Mouse (Mus musculus): ENCODE data around the gene BC100530. TPM values are rescaled to one million over a fixed set of nuclear protein-coding genes. Genes with fewer than 3 reads are reported as not detected.
"Not testable (repeated sequence)": the region's sequence is repeated elsewhere in the genome, so short reads cannot be mapped to it uniquely, and the experiment has no call there.

The BC100530 gene
- 0.38 TPM in 1 of 2 replicates, not detected in the other for polyA plus RNA-seq (2016; fragmentation: Nextera tagmentation; extraction: Ambion mirVana)

DNA sequence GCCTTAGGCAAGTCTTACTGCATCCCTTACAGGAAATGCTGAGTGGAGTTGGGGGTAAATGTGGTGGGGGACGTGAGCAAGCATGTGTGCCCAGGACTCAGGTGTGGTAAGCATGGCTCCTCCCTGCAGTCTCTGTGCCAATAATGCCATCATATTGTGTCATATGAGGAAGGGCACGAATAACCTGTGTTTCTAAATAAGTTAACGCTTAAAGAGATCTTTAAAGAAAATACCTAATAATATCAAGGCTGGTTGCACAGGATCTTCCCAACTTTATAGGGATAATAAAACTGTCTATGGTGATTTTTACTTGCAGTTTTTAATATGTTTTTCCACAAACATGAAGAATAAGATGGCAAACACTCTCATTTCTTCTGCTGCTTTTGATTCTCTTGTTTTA lies at the start of gene BC100530:
Gene BC100530, minus strand, starts transcription at position 101 of the 400 bp plus-strand sequence.
- not testable (repeated sequence) for H3K27me3 ChIP-seq (ENCODE audit: low read depth, poor library complexity, severe bottlenecking); H3K36me3 ChIP-seq; H3K4me1 ChIP-seq; H3K9me3 ChIP-seq (replicated peaks); DNase-seq (ENCODE audit: low spot score); H3K4me3 ChIP-seq; H3K27ac ChIP-seq
- 92% methylated on average over 3 of the region's 3 CpGs for WGBS

DNA sequence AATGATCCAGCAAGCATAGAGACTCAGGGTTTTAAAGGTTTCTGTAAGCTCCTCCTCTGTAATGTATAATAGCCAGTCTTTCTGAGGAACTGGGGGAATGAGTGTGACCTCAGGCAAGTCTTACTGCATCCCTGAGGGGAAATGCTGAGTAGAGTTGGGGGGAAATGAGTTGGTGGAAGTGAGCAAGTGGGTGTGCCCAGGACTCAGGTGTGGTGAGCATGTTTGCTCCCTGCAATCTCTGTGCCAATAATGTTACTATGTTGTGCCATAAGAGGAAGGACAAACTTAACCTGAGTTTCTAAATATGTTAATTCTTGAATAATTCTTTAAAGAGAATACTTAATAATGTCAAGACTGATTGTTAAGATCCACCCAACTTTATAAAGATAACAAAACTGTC lies 40.8 kb upstream of the BC100530 start, which contains the start of gene Stfa2:
Gene Stfa2, minus strand, starts transcription at position 101 of the 400 bp plus-strand sequence.
- no peak within 1 kb of the TSS for H3K27ac ChIP-seq
- no peaks in the 10 kb centered on the region for H3K27me3 ChIP-seq (ENCODE audit: low read depth, poor library complexity, severe bottlenecking)
- no peaks in the 10 kb centered on the region for H3K4me1 ChIP-seq
- H3K36me3 ChIP-seq = no peaks in the 10 kb centered on the region
- DNase-seq (ENCODE audit: low spot score) = no peak
- H3K4me3 ChIP-seq = no peak within 1 kb of the TSS
- H3K9me3 ChIP-seq (replicated peaks) = no peaks in the 10 kb centered on the region

DNA sequence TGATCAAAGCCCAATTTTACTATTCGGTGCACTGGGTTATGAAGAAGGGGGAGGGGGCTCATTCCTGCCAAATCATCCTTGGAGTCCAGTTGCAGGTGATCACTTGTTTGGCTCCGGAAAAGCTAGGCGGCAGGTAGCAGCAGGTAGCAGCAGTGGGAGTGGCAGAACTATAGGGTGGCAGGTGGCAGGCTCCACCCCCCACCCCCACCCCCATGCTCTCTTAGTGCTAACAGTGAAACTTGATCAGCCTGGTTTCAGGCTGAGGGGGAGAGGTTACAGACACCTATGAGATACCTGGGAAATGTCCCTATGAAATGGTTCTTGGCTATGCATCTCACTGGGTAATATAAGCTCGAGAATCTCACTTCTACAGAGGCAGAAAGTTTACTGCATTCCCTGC lies 21.5 kb upstream of the BC100530 start:
- no peaks in the 10 kb centered on the region for H3K4me1 ChIP-seq
- no peaks in the 10 kb centered on the region for H3K9me3 ChIP-seq (replicated peaks)
- no peaks in the 10 kb centered on the region for H3K27me3 ChIP-seq (ENCODE audit: low read depth, poor library complexity, severe bottlenecking)
- H3K4me3 ChIP-seq = no peak overlapping the region
- WGBS = 21% methylated on average over 4 of the region's 4 CpGs
- no peaks in the 10 kb centered on the region for H3K36me3 ChIP-seq
- H3K27ac ChIP-seq = no peak overlapping the region
- DNase-seq (ENCODE audit: low spot score) = peak; percentile 29

DNA sequence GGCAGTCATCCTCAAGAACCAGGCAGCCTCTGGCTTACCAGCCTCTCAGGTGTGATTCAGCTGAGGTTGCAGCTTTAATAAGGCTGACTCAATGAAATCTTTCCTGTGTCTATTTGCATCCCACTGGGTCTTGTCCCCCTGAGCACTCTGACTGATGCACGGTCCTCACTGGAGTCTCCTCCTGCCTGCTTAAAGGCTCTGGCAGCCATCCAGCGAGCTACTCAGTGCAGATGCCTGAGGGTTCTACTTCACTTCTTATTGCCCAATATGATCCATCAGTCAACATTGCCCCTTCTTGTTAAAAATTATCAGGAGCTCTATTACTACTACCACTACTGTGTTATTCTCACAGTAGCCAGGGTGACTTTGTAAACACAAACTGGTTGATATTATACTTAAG lies 30.4 kb downstream of the BC100530 start:
- no peak overlapping the region for H3K27ac ChIP-seq
- no peaks in the 10 kb centered on the region for H3K9me3 ChIP-seq (replicated peaks)
- no peak for DNase-seq (ENCODE audit: low spot score)
- H3K36me3 ChIP-seq = no peaks in the 10 kb centered on the region
- no peak overlapping the region for H3K4me3 ChIP-seq
- H3K4me1 ChIP-seq = no peaks in the 10 kb centered on the region
- no peaks in the 10 kb centered on the region for H3K27me3 ChIP-seq (ENCODE audit: low read depth, poor library complexity, severe bottlenecking)
- WGBS = 81% methylated on average over 2 of the region's 2 CpGs

DNA sequence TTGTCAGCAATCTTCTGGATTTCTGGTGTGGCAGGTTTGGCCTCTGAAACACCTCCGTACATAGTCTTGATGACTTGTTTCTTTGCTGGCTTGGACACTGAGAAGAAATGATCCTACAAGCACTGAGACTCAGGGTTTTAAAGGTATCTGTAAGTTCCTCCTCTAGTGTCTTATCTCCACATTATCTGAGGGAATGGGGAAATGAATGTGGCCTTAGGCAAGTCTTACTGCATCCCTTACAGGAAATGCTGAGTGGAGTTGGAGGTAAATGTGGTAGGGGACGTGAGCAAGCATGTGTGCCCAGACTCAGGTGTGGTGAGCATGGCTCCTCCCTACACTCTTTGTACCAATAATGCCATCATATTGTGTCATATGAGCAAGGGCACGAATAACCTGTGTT lies 33.3 kb downstream of the BC100530 start, which contains the start of gene BC117090:
Gene BC117090, minus strand, starts transcription at position 101 of the 400 bp plus-strand sequence.
- Histone ChIP-seq H3K4me3 (no peak within 1 kb of the TSS), H3K4me1 (no peaks in the 10 kb centered on the region), H3K9me3 (replicated peaks) (no peaks in the 10 kb centered on the region), H3K36me3 (no peaks in the 10 kb centered on the region), H3K27ac (no peak within 1 kb of the TSS), H3K27me3 (ENCODE audit: low read depth, poor library complexity, severe bottlenecking) (no peaks in the 10 kb centered on the region)
- 83% methylated on average over 3 of the region's 3 CpGs for WGBS
- DNase-seq (ENCODE audit: low spot score) = no peak

DNA sequence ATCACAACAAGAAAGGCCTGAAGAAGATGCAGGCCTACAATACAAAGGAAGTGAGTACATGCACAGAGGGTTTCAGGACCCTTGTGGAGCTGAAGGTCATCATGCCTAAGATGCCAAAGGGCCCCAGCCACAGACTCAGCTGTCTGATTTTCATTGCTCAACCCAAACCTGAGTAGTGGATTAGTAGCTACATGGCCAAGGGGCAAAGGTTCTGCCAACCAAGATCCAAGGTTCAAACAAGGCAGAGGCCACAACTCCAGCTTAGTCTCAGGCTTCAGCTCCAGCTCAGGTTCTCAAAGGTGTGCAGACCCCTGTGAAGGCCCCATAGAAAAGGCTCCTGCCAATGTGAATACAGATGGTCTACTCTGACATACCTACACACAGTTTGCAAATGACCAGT lies 48.3 kb downstream of the BC100530 start:
- DNase-seq (ENCODE audit: low spot score) = no peak
- H3K36me3 ChIP-seq = no peaks in the 10 kb centered on the region
- H3K4me3 ChIP-seq = no peak overlapping the region
- H3K27me3 ChIP-seq (ENCODE audit: low read depth, poor library complexity, severe bottlenecking) = no peaks in the 10 kb centered on the region
- no peaks in the 10 kb centered on the region for H3K4me1 ChIP-seq
- no peak overlapping the region for H3K27ac ChIP-seq
- H3K9me3 ChIP-seq (replicated peaks) = no peaks in the 10 kb centered on the region

DNA sequence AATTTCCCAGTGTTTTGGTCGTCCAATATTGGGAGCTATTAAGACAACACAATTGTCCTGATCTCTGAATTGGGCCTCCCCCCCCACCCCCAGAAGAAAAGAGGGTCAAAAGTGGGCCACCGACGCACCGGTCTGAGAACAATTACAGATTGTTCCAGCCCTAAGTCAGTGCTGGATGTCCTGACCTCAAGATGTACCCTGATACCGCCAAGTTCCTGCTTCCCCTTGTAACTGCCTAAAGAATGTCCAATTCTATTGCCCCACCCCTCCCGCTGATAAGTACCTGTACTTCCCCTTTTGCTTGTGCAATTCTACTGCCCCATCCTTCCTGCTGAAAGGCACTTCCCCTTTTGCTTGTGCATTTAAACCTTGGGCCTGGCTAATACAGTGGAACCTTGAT lies 51.4 kb downstream of the BC100530 start:
- not testable (repeated sequence) for H3K36me3 ChIP-seq; H3K4me3 ChIP-seq; H3K9me3 ChIP-seq (replicated peaks); DNase-seq (ENCODE audit: low spot score); H3K4me1 ChIP-seq; H3K27ac ChIP-seq; H3K27me3 ChIP-seq (ENCODE audit: low read depth, poor library complexity, severe bottlenecking)
- 84% methylated on average over 6 of the region's 6 CpGs for WGBS

Other genes with a start within 250 kb of the BC100530 start
- 0.13 TPM in 1 of 2 replicates, not detected in the other for gene Csta1, start 236.5 kb downstream of the BC100530 start, polyA plus RNA-seq (2016; fragmentation: Nextera tagmentation; extraction: Ambion mirVana)
- gene Stfa2l1, start 210.9 kb downstream of the BC100530 start, polyA plus RNA-seq (2016; fragmentation: Nextera tagmentation; extraction: Ambion mirVana) = not detected in 2 replicates
- gene Gm5483, start 183.5 kb downstream of the BC100530 start, polyA plus RNA-seq (2016; fragmentation: Nextera tagmentation; extraction: Ambion mirVana) = not detected in 2 replicates
- gene Gm5416, start 157.3 kb downstream of the BC100530 start, polyA plus RNA-seq (2016; fragmentation: Nextera tagmentation; extraction: Ambion mirVana) = not detected in 2 replicates
- gene 2010005H15Rik, start 146.3 kb downstream of the BC100530 start, polyA plus RNA-seq (2016; fragmentation: Nextera tagmentation; extraction: Ambion mirVana) = 0.49 TPM in 1 of 2 replicates, not detected in the other
- 0.35 and 1.7 TPM in 2 replicates for gene Stfa1, start 90.8 kb downstream of the BC100530 start, polyA plus RNA-seq (2016; fragmentation: Nextera tagmentation; extraction: Ambion mirVana)
- not detected in 2 replicates for gene BC117090, start 33.4 kb downstream of the BC100530 start, polyA plus RNA-seq (2016; fragmentation: Nextera tagmentation; extraction: Ambion mirVana)
- gene Stfa2, start 40.7 kb upstream of the BC100530 start, polyA plus RNA-seq (2016; fragmentation: Nextera tagmentation; extraction: Ambion mirVana) = not detected in 2 replicates
- not detected in 2 replicates for gene Stfa3, start 87.6 kb upstream of the BC100530 start, polyA plus RNA-seq (2016; fragmentation: Nextera tagmentation; extraction: Ambion mirVana)
- gene Casr, start 194.4 kb upstream of the BC100530 start, polyA plus RNA-seq (2016; fragmentation: Nextera tagmentation; extraction: Ambion mirVana) = 0.13 and 0.14 TPM in 2 replicates